Mouse (Mus musculus): ENCODE data around the gene Osgep. TPM values are rescaled to one million over a fixed set of nuclear protein-coding genes. Genes with fewer than 3 reads are reported as not detected.

Gene Osgep
- polyA plus RNA-seq, 1 experiment from 2014 or later = 173 TPM

- H3K36me3 ChIP-seq = no peaks in the 10 kb centered on the region
- WGBS = 13% methylated on average over 19 of the region's 19 CpGs
- H3K4me1 ChIP-seq = peaks cover 12% of the 10 kb centered on the region
- peak overlapping the region; percentile 93 for H3K4me2 ChIP-seq
- no peaks in the 10 kb centered on the region for H3K9me3 ChIP-seq (replicated peaks)
- peak overlapping the region; percentile 49 for H3K4me3 ChIP-seq (replicated peaks)
- H3K9ac ChIP-seq = peak overlapping the region; percentile 43
- H3K27me3 ChIP-seq = peaks cover 21% of the 10 kb centered on the region
- H3K27ac ChIP-seq = no peak overlapping the region
- peak; percentile 48 for ATAC-seq (replicated peaks; ENCODE audit: low FRiP score)
These were observed 28.5 kb downstream of the Osgep start for GRCm38 (mm10) chr14:50895985-50896746.

DNA sequence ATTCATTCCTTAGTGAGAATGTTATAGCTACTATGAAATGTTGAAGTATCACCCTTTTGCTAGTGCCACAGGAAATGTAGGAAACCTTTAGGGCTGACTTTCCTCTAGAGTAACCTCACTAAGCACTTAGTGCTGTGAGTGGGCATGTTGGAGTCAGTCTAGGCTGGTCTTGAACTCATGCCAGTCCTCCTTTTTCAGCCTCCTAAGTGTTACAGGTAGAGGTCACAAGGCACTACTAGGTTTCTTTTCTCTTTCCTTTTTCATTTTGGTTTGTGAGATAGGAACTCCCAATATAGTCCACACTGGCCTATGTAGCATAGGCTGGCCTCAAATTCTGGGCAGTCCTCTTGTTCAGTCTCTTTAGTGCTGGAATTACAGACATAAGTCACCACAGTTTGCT is 29.3 kb downstream of the Osgep start:
- no peak overlapping the region for H3K9ac ChIP-seq

DNA sequence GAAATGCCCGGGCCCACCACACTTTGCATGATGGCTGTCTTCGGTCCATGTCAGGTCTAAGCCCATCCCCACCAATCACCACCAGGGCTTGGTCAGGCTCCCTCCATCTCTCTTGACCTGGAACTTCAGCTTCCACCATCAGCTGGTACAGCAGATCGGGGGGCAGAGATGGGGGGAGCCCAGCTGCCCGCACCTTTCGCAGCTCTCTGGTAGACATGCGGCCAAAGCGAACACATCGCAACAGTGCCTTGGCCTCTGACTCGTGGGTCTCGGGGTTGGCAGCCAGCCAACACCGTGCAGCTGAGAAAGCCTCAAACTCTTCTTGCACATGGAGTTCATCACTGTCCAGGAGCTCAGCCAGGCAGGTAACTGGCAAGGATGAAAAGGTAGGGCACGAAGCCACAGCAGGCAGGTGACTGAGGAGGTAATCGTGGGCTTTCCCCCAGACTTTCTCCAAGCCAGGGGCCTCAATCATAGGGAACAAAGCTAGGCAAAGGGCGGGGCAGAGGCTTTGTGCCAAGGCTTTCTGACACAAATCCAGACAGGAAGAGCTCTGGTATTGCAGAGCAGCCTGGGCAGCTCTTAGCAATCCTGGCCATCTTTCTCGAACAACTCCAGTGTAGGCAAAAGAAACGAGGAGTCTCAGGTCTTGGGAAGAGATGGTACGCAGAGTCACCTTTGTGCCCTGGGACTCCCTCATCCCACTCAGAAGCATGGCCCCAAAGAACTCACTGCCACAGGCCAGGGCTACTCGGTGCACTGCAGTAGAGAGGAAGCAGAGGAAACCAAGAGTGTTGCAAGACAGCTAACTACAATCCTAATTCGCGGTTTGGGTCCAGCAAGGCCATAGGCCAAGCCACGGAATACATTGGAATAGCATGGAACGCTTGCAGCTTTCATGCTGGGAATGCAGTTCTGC is 31.9 kb downstream of the Osgep start:
- Histone ChIP-seq H3K27me3 (peaks cover 21% of the 10 kb centered on the region), H3K4me1 (peaks cover 12% of the 10 kb centered on the region), H3K9me3 (replicated peaks) (no peaks in the 10 kb centered on the region), H3K4me2 (no peak overlapping the region), H3K9ac (no peak overlapping the region), H3K4me3 (replicated peaks) (no peak overlapping the region), H3K36me3 (no peaks in the 10 kb centered on the region), H3K27ac (no peak overlapping the region)
- ATAC-seq (replicated peaks; ENCODE audit: low FRiP score) = no peak
- 81% methylated on average over 22 of the region's 22 CpGs for WGBS

More for the DNA sequence above, 29.3 kb downstream of the Osgep start:
- Histone ChIP-seq H3K4me2 (no peak overlapping the region), H3K4me1 (peaks cover 12% of the 10 kb centered on the region), H3K36me3 (no peaks in the 10 kb centered on the region), H3K9me3 (replicated peaks) (no peaks in the 10 kb centered on the region), H3K4me3 (replicated peaks) (no peak overlapping the region), H3K27me3 (peaks cover 21% of the 10 kb centered on the region), H3K27ac (no peak overlapping the region)
- no peak for ATAC-seq (replicated peaks; ENCODE audit: low FRiP score)

DNA sequence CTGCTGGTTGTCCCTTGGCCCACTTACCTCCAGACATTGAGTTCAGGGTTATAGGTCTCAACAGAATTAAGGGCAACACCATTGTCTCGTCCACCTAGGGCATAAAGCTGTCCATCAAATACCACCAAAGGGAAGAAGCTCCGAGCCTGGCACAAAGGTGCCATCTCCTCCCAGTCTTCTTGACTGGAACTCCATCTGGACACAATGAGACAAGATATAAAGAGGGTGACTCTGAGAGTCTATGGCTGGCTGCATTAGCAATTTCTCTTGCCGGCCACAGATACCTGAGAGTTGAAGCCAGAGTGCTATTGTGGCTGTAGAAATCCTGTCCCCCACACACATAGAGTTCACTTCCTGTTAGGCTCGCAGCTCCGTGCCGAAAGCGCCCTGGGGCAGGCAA is 32.6 kb downstream of the Osgep start:
- H3K27ac ChIP-seq = no peak overlapping the region
- WGBS = 86% methylated on average over 7 of the region's 7 CpGs
- peaks cover 15% of the 10 kb centered on the region for H3K27me3 ChIP-seq
- H3K9me3 ChIP-seq (replicated peaks) = no peaks in the 10 kb centered on the region
- H3K9ac ChIP-seq = no peak overlapping the region
- no peaks in the 10 kb centered on the region for H3K36me3 ChIP-seq
- ATAC-seq (replicated peaks; ENCODE audit: low FRiP score) = no peak
- peaks cover 10% of the 10 kb centered on the region for H3K4me1 ChIP-seq
- H3K4me3 ChIP-seq (replicated peaks) = no peak overlapping the region
- no peak overlapping the region for H3K4me2 ChIP-seq

DNA sequence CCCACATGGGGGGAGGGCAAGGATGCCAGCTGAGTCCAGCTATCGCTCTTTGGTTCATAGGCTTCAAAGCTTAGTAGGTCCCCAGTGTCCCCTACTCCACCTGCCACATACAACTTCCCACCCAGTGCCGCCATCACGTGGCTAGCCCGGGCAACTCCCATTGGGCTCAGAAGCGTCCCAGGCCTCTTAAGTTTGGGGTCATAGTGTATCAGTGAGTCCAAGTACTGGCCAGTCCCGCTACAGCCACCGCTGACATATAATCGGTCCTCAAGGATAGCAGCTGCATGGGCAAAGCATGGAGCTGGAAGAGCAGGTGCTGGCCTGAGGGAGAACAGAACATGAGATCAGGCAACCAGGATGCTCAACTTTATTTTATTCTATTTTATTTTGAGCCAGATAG is 33.1 kb downstream of the Osgep start:
- Histone ChIP-seq H3K9me3 (replicated peaks) (no peaks in the 10 kb centered on the region), H3K4me3 (replicated peaks) (no peak overlapping the region), H3K4me1 (peaks cover 5% of the 10 kb centered on the region), H3K4me2 (no peak overlapping the region), H3K27me3 (peaks cover 10% of the 10 kb centered on the region), H3K27ac (no peak overlapping the region), H3K9ac (no peak overlapping the region), H3K36me3 (no peaks in the 10 kb centered on the region)
- WGBS = 89% methylated on average over 8 of the region's 8 CpGs
- ATAC-seq (replicated peaks; ENCODE audit: low FRiP score) = no peak

DNA sequence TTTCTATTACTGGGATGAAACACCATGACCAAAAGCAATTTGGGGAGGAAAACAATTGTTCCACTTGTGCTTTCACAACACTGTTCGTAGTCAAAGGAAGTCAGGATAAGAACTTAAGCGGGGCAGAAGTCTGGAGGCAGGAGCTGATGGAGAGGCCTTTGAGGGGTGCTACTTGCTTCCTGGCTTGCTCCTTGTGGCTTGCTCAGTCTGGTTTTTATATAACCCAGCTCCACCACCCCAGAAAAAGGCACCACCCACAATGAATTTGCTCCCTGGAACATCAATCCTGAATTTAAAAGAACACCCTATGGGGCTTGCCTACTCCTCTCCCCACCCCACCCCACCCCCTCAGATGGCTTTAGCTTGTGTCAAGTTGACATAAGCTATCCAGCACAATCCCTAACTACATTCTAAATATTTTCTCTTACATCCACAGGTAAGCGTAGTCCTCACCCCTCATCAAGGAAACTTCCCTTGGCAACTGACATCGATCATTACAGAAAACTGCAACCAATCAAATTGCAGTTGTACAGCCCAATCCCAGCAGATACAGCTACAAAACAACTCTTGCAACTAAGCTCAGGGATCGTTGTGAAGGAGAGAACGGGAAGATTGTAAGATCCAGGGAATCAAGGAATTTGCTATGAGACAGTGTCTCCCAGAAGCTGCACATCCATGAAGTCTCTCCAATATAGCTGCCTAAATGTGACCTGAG is 48.3 kb downstream of the Osgep start:
- Histone ChIP-seq H3K27me3 (no peaks in the 10 kb centered on the region), H3K9ac (no peak overlapping the region), H3K4me3 (replicated peaks) (no peak overlapping the region), H3K4me2 (no peak overlapping the region), H3K36me3 (no peaks in the 10 kb centered on the region), H3K9me3 (replicated peaks) (no peaks in the 10 kb centered on the region), H3K27ac (no peak overlapping the region), H3K4me1 (no peaks in the 10 kb centered on the region)
- no peak for ATAC-seq (replicated peaks; ENCODE audit: low FRiP score)
- WGBS = 89% methylated on average over 6 of the region's 6 CpGs

GRCm38 (mm10) chr14:50875591-50876230 is 49.0 kb downstream of the Osgep start:
- Histone ChIP-seq H3K36me3 (no peaks in the 10 kb centered on the region), H3K9me3 (replicated peaks) (no peaks in the 10 kb centered on the region), H3K9ac (no peak overlapping the region), H3K4me3 (replicated peaks) (no peak overlapping the region), H3K4me1 (no peaks in the 10 kb centered on the region), H3K27ac (no peak overlapping the region), H3K4me2 (no peak overlapping the region), H3K27me3 (no peaks in the 10 kb centered on the region)
- 81% methylated on average over 6 of the region's 6 CpGs for WGBS
- no peak for ATAC-seq (replicated peaks; ENCODE audit: low FRiP score)

- 84% methylated on average over 3 of the region's 3 CpGs for WGBS
- H3K9ac ChIP-seq = no peak overlapping the region
- H3K4me3 ChIP-seq (replicated peaks) = no peak overlapping the region
- H3K4me1 ChIP-seq = no peaks in the 10 kb centered on the region
- no peak for ATAC-seq (replicated peaks; ENCODE audit: low FRiP score)
- H3K27ac ChIP-seq = no peak overlapping the region
- H3K9me3 ChIP-seq (replicated peaks) = no peaks in the 10 kb centered on the region
- no peaks in the 10 kb centered on the region for H3K27me3 ChIP-seq
- H3K36me3 ChIP-seq = no peaks in the 10 kb centered on the region
- H3K4me2 ChIP-seq = no peak overlapping the region
These were observed 49.5 kb downstream of the Osgep start for GRCm38 (mm10) chr14:50875175-50875574.

DNA sequence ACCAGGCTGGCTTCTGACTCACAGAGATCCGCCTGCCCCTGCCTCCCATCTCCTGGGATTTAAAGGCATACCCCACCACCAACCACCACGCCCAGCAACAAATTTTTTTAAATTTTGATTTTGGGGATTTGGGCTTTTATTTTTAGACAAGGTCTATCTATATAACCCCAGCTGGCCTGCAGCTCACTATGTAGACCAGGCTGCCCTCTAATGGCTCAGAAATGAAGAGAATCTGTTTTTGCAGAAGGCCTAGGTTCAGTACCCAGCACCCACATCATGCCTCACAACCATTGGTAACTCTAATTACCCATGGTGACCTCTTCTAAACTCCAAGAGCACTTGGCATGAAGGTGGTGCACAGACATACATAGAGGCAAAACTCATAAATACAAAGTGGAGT is 53.4 kb downstream of the Osgep start:
- H3K9me3 ChIP-seq (replicated peaks) = no peaks in the 10 kb centered on the region
- no peak for ATAC-seq (replicated peaks; ENCODE audit: low FRiP score)
- no peak overlapping the region for H3K9ac ChIP-seq
- H3K36me3 ChIP-seq = no peaks in the 10 kb centered on the region
- peak overlapping the region; percentile 70; the same call in 1 of the 2 replicates for H3K4me2 ChIP-seq
- 0 out of 2 replicates have a peak, but pooled peaks cover 4% of the 10 kb centered on the region for H3K4me1 ChIP-seq
- H3K27ac ChIP-seq = no peak overlapping the region
- 86% methylated on average over 2 of the region's 2 CpGs for WGBS
- no peak overlapping the region for H3K4me3 ChIP-seq (replicated peaks)
- no peaks in the 10 kb centered on the region for H3K27me3 ChIP-seq

GRCm38 (mm10) chr14:50870805-50871143 is 53.9 kb downstream of the Osgep start:
- H3K27me3 ChIP-seq = no peaks in the 10 kb centered on the region
- H3K4me1 ChIP-seq = 0 out of 2 replicates have a peak, but pooled peaks cover 4% of the 10 kb centered on the region
- peak overlapping the region; percentile 64 for H3K4me3 ChIP-seq (replicated peaks)
- peak overlapping the region; percentile 70 for H3K4me2 ChIP-seq
- no peak; the same call in 1 of the 2 replicates for ATAC-seq (replicated peaks; ENCODE audit: low FRiP score)
- 0 out of 2 replicates have a peak, but pooled peaks cover 2% of the 10 kb centered on the region for H3K36me3 ChIP-seq
- 19% methylated on average over 5 of the region's 5 CpGs for WGBS
- peak overlapping the region; percentile 55; the same call in 1 of the 2 replicates for H3K9ac ChIP-seq
- H3K9me3 ChIP-seq (replicated peaks) = no peaks in the 10 kb centered on the region
- peak overlapping the region; percentile 91; the same call in 1 of the 2 replicates for H3K27ac ChIP-seq

All from kidney, embryonic 15.5 days (tissue).